Mouse (Mus musculus) cerebellum, adult 18-20 months (tissue): Measurements from ENCODE around the gene Syne3.

Source experiments
- DNase-seq, 2 experiments: peaks; one replicate each; pipeline ENCODE4 v3.0.0; 2021

Gene Syne3

GRCm38 (mm10) chr12:104997641-104998293 lies 11.8 kb downstream of the Syne3 start:
- no peak for DNase-seq

GRCm38 (mm10) chr12:104997159-104997558 lies 12.4 kb downstream of the Syne3 start:
- DNase-seq = no peak

GRCm38 (mm10) chr12:104996012-104996728 lies 13.4 kb downstream of the Syne3 start:
- no peak for DNase-seq

- DNase-seq = no peak
Measured at GRCm38 (mm10) chr12:104995259-104995876, 14.2 kb downstream of the Syne3 start.

- no peak for DNase-seq
Measured at GRCm38 (mm10) chr12:104992838-104993237, 16.8 kb downstream of the Syne3 start.

- DNase-seq = no peak
Measured at GRCm38 (mm10) chr12:104992123-104992741, 17.4 kb downstream of the Syne3 start.

GRCm38 (mm10) chr12:104990741-104991454 lies 18.7 kb downstream of the Syne3 start:
- no peak for DNase-seq

GRCm38 (mm10) chr12:104987936-104988335 lies 21.7 kb downstream of the Syne3 start:
- DNase-seq = no peak

GRCm38 (mm10) chr12:104986781-104987180 lies 22.8 kb downstream of the Syne3 start:
- no peak for DNase-seq

- no peak for DNase-seq
Measured at GRCm38 (mm10) chr12:104986001-104986400, 23.6 kb downstream of the Syne3 start.

GRCm38 (mm10) chr12:104985088-104985487 lies 24.5 kb downstream of the Syne3 start:
- DNase-seq = no peak

- DNase-seq = no peak
Measured at GRCm38 (mm10) chr12:104983476-104983875, 26.1 kb downstream of the Syne3 start.

GRCm38 (mm10) chr12:104978943-104979723 lies 30.5 kb downstream of the Syne3 start:
- no peak for DNase-seq

- DNase-seq = peak in 1 of 2 experiments; percentile 13
Measured at GRCm38 (mm10) chr12:104978420-104978819, 31.2 kb downstream of the Syne3 start.

GRCm38 (mm10) chr12:104976903-104977302 lies 32.7 kb downstream of the Syne3 start:
- no peak for DNase-seq

- no peak for DNase-seq
Measured at GRCm38 (mm10) chr12:104976331-104976817, 33.2 kb downstream of the Syne3 start.

- no peak for DNase-seq
Measured at GRCm38 (mm10) chr12:104972860-104973259, 36.7 kb downstream of the Syne3 start.

GRCm38 (mm10) chr12:104969618-104970017 lies 40.0 kb downstream of the Syne3 start:
- DNase-seq = no peak

- no peak for DNase-seq
Measured at GRCm38 (mm10) chr12:104969177-104969576, 40.4 kb downstream of the Syne3 start.

- DNase-seq = no peak
Measured at GRCm38 (mm10) chr12:104964953-104965911, 44.4 kb downstream of the Syne3 start.

GRCm38 (mm10) chr12:104960421-104960820 lies 49.2 kb downstream of the Syne3 start:
- no peak for DNase-seq
